Mouse (Mus musculus) right cerebral cortex, postnatal 10 days (tissue): ENCODE measurements around the gene Tatdn2.
"Not testable (repeated sequence)": the region's sequence is repeated elsewhere in the genome, so short reads cannot be mapped to it uniquely, and the experiment has no call there.

ENCODE experiments used
- DNase-seq, 2 experiments: peaks; one replicate each; pipeline ENCODE4 v3.0.0; 2021; ENCODE audit warnings: low spot score in 2 of 2

Gene Tatdn2

GRCm38 (mm10) chr6:113713389-113713788, 16.5 kb downstream of the Tatdn2 start:
- not testable (repeated sequence) for DNase-seq

- DNase-seq = no peak
These were observed 17.4 kb downstream of the Tatdn2 start for GRCm38 (mm10) chr6:113714276-113714675.

- DNase-seq = no peak
These were observed 17.9 kb downstream of the Tatdn2 start for GRCm38 (mm10) chr6:113714797-113715196.

GRCm38 (mm10) chr6:113717541-113717940, 20.7 kb downstream of the Tatdn2 start:
- DNase-seq = no peak

GRCm38 (mm10) chr6:113719878-113720277, 23.0 kb downstream of the Tatdn2 start, which contains the start of gene Ghrl:
Ghrl (minus strand) TSS chr6:113719880.
- no peak for DNase-seq

GRCm38 (mm10) chr6:113721061-113721460, 24.2 kb downstream of the Tatdn2 start:
- DNase-seq = no peak

- DNase-seq = no peak
These were observed 31.3 kb downstream of the Tatdn2 start for GRCm38 (mm10) chr6:113728181-113728580.

- DNase-seq = no peak
These were observed 34.4 kb downstream of the Tatdn2 start for GRCm38 (mm10) chr6:113731296-113731695.

GRCm38 (mm10) chr6:113737318-113738046, 40.6 kb downstream of the Tatdn2 start:
- DNase-seq = no peak

- peak; percentile 94 to 95 for DNase-seq
These were observed 43.7 kb downstream of the Tatdn2 start, which contains the start of gene Sec13 for GRCm38 (mm10) chr6:113740236-113741217. Sec13 (minus strand) TSS chr6:113740743.

GRCm38 (mm10) chr6:113741425-113741824, 44.6 kb downstream of the Tatdn2 start:
- DNase-seq = no peak

GRCm38 (mm10) chr6:113742321-113742720, 45.5 kb downstream of the Tatdn2 start:
- DNase-seq = no peak

GRCm38 (mm10) chr6:113743111-113743510, 46.3 kb downstream of the Tatdn2 start:
- no peak for DNase-seq

GRCm38 (mm10) chr6:113745117-113745516, 48.3 kb downstream of the Tatdn2 start:
- no peak for DNase-seq

- peak in 1 of 2 experiments; percentile 60 for DNase-seq
These were observed 50.4 kb downstream of the Tatdn2 start for GRCm38 (mm10) chr6:113747284-113747683.

- DNase-seq = no peak
These were observed 51.5 kb downstream of the Tatdn2 start for GRCm38 (mm10) chr6:113748351-113748750.

GRCm38 (mm10) chr6:113749119-113749685, 52.4 kb downstream of the Tatdn2 start:
- no peak for DNase-seq
